ENCODE assay signal across 10 mouse cellular contexts in genomic region chr10:75456061-75456831, GRCm38 (mm10). TPM values are rescaled to one million over a fixed set of nuclear protein-coding genes. Genes with fewer than 3 reads are reported as not detected.
DNase-seq lines count a peak whose midpoint lies in the region; ATAC-seq and TF ChIP-seq lines count a peak whose summit lies in the region.
"Not testable (repeated sequence)": the region's sequence is repeated elsewhere in the genome, so short reads cannot be mapped to it uniquely, and the experiment has no call there.
"Had no signal": no experiment of that assay in that cellular context is flagged by ENCODE, and none has a peak within 500 bp of the region (broad histone marks: within the 10 kb centered on the region; RNA-seq: fewer than 3 reads in every experiment).

No protein-coding gene starts in this region.

- not testable (repeated sequence) for H3K4me3 ChIP-seq in forebrain, embryonic 13.5 days; heart, postnatal 0 days (ENCODE audit: low read depth, low read length); hindbrain, postnatal 0 days (ENCODE audit: low read length); kidney, postnatal 0 days (replicated peaks; ENCODE audit: low read depth, low read length); stomach, embryonic 14.5 days (ENCODE audit: low read depth, low read length)

- TF ChIP-seq CTCF in heart, postnatal 0 days (IDR thresholded peaks at IDR 0.05; ENCODE audit: low read depth); hindbrain, postnatal 0 days (IDR thresholded peaks at IDR 0.05; ENCODE audit: low read depth); kidney, postnatal 0 days (IDR thresholded peaks at IDR 0.05; ENCODE audit: low read depth): not testable (repeated sequence)

- H3K27ac ChIP-seq in forebrain, embryonic 13.5 days = 0 out of 2 replicates have a peak overlapping the region, but pooled peaks have one; percentile 10
- H3K27ac ChIP-seq in heart, postnatal 0 days (ENCODE audit: low read depth) = peak overlapping the region; percentile 80
- peak overlapping the region; percentile 20; the same call in 1 of the 2 replicates for H3K27ac ChIP-seq in hindbrain, postnatal 0 days
- peak overlapping the region; percentile 28; the same call in 1 of the 2 replicates for H3K27ac ChIP-seq in kidney, postnatal 0 days
- H3K27ac ChIP-seq in stomach, embryonic 14.5 days (ENCODE audit: low read length) = not testable (repeated sequence)

- 73% methylated on average over 14 of the region's 18 CpGs for WGBS in forebrain, embryonic 13.5 days
- WGBS in heart, postnatal 0 days = 26% methylated on average over 10 of the region's 18 CpGs
- 52% methylated on average over 11 of the region's 18 CpGs for WGBS in hindbrain, postnatal 0 days
- 59% methylated on average over 11 of the region's 18 CpGs for WGBS in kidney, postnatal 0 days
- WGBS in stomach, embryonic 14.5 days = 69% methylated on average over 11 of the region's 18 CpGs

- ATAC-seq in forebrain, embryonic 13.5 days = peak; percentile 91
- ATAC-seq in heart, postnatal 0 days (ENCODE audit: insufficient read depth, low read depth) = peak; percentile 84
- peak; percentile 91 for ATAC-seq in hindbrain, postnatal 0 days
- ATAC-seq in kidney, postnatal 0 days (replicated peaks; ENCODE audit: low FRiP score, low read depth) = not testable (repeated sequence)
- ATAC-seq in megakaryocyte-erythroid progenitor cell, adult 5-6 weeks (replicated peaks; ENCODE audit: low FRiP score, low TSS enrichment, poor library complexity, severe bottlenecking) = peak; percentile 52; the same call in 1 of the 2 replicates
- peak; percentile 33; the same call in 1 of the 2 replicates for ATAC-seq in stomach, embryonic 14.5 days (ENCODE audit: insufficient number of reproducible peaks, insufficient read depth, low FRiP score, low read depth)

- TF ChIP-seq EP300 in heart, postnatal 0 days (IDR thresholded peaks at IDR 0.05; ENCODE audit: low read depth) = not testable (repeated sequence)

- not testable (repeated sequence) for H3K4me1 ChIP-seq in forebrain, embryonic 13.5 days; hindbrain, postnatal 0 days (ENCODE audit: insufficient read depth, low read length); kidney, postnatal 0 days (replicated peaks; ENCODE audit: insufficient read depth, low read length); stomach, embryonic 14.5 days (ENCODE audit: control insufficient read depth, insufficient read depth, low read length)
- peaks cover 16% of the 10 kb centered on the region for H3K4me1 ChIP-seq in heart, postnatal 0 days (ENCODE audit: control insufficient read depth, insufficient read depth)

- H3K4me2 ChIP-seq in forebrain, embryonic 13.5 days; heart, postnatal 0 days (ENCODE audit: low read depth, low read length); hindbrain, postnatal 0 days (ENCODE audit: low read depth, low read length); kidney, postnatal 0 days (ENCODE audit: low read length); stomach, embryonic 14.5 days (replicated peaks; ENCODE audit: low read depth, low read length): not testable (repeated sequence)

- H3K36me3 ChIP-seq in forebrain, embryonic 13.5 days (ENCODE audit: poor library complexity, severe bottlenecking); heart, postnatal 0 days (replicated peaks; ENCODE audit: control insufficient read depth, insufficient read depth, low read length); hindbrain, postnatal 0 days (ENCODE audit: insufficient read depth, low read length); kidney, postnatal 0 days (ENCODE audit: insufficient read depth, low read length); stomach, embryonic 14.5 days (ENCODE audit: control insufficient read depth, insufficient read depth, low read length): not testable (repeated sequence)

- DNase-seq in NIH3T3 (ENCODE audit: low read depth) = peak; percentile 34
- DNase-seq in heart, adult 18-20 months = peak; percentile 49 to 67
- DNase-seq in heart, postnatal 0 days (ENCODE audit: low spot score) = peak; percentile 48
- DNase-seq in hindbrain, postnatal 0 days (ENCODE audit: low spot score); kidney, postnatal 0 days (ENCODE audit: low spot score): not testable (repeated sequence)

- not testable (repeated sequence) for H3K27me3 ChIP-seq in forebrain, embryonic 13.5 days; heart, postnatal 0 days (ENCODE audit: control insufficient read depth, insufficient read depth, low read length); hindbrain, postnatal 0 days (ENCODE audit: insufficient read depth, low read length); kidney, postnatal 0 days (ENCODE audit: insufficient read depth, low read length); stomach, embryonic 14.5 days (ENCODE audit: control insufficient read depth, insufficient read depth, low read length)

- not testable (repeated sequence) for H3K9ac ChIP-seq in forebrain, embryonic 13.5 days; heart, postnatal 0 days (replicated peaks; ENCODE audit: low read depth, low read length); hindbrain, postnatal 0 days (replicated peaks; ENCODE audit: low read length); kidney, postnatal 0 days (ENCODE audit: low read depth, low read length); stomach, embryonic 14.5 days (replicated peaks; ENCODE audit: low read depth, low read length)

- H3K9me3 ChIP-seq in forebrain, embryonic 13.5 days (replicated peaks); heart, postnatal 0 days (replicated peaks; ENCODE audit: control insufficient read depth, low read length); hindbrain, postnatal 0 days (ENCODE audit: low read length); kidney, postnatal 0 days (replicated peaks; ENCODE audit: low read length); stomach, embryonic 14.5 days (ENCODE audit: control insufficient read depth, low read depth, low read length): not testable (repeated sequence)

RNA-seq across cellular contexts. Expression of gene Upb1, which starts 55.3 kb away (rescaled TPM):
- not detected in 2 replicates for polyA plus RNA-seq in forebrain, embryonic 13.5 days (2015; fragmentation: Nextera tagmentation; extraction: Ambion mirVana)
- total RNA-seq in heart, adult 18-20 months (2021) = under 1 TPM; 0.25 to 0.64 TPM
- total RNA-seq in heart, postnatal 0 days (2014; rRNA removed; ENCODE audit: low replicate concordance) = 0.66 TPM in 1 of 2 replicates, not detected in the other
- 0.86 and 1.1 TPM in 2 replicates for polyA plus RNA-seq in heart, postnatal 0 days (2015; fragmentation: Nextera tagmentation; extraction: Ambion mirVana)
- total RNA-seq in hindbrain, postnatal 0 days (2014; rRNA removed) = 0.26 and 0.50 TPM in 2 replicates
- 0.71 and 1.4 TPM in 2 replicates for polyA plus RNA-seq in hindbrain, postnatal 0 days (2015; fragmentation: Nextera tagmentation; extraction: Ambion mirVana)
- 11.9 and 13.1 TPM in 2 replicates for polyA plus RNA-seq in kidney, postnatal 0 days (2015; fragmentation: Nextera tagmentation; extraction: Ambion mirVana)
- total RNA-seq in megakaryocyte-erythroid progenitor cell, adult 5-6 weeks (2014; fragmentation: Nextera tagmentation) = not detected in 2 replicates
- total RNA-seq in megakaryocyte-erythroid progenitor cell, adult 5-6 weeks (2017) = 0.19 and 0.50 TPM in 2 replicates
- polyA plus RNA-seq in stomach, embryonic 14.5 days (2014; fragmentation: Nextera tagmentation; extraction: Ambion mirVana) = 0.95 and 2.5 TPM in 2 replicates
- total RNA-seq: gastrocnemius, postnatal 25 days had no signal
- polyA plus RNA-seq: hindbrain, embryonic 10.5 days had no signal
